Mouse (Mus musculus) mouse trophoblast stem cell (cell line): ENCODE results near the gene Bcl7c.
"Not testable (repeated sequence)": the region's sequence is repeated elsewhere in the genome, so short reads cannot be mapped to it uniquely, and the experiment has no call there.

ENCODE experiments used
- in situ Hi-C, 2 experiments: fragments of 300-500 bp; cut with MseI, MboI; formaldehyde crosslinking; loops; 2 replicates in 1 of 2; 3 replicates in 1 of 2; pipeline ENCODE4 v1.15.1; 2025

The Bcl7c gene

DNA sequence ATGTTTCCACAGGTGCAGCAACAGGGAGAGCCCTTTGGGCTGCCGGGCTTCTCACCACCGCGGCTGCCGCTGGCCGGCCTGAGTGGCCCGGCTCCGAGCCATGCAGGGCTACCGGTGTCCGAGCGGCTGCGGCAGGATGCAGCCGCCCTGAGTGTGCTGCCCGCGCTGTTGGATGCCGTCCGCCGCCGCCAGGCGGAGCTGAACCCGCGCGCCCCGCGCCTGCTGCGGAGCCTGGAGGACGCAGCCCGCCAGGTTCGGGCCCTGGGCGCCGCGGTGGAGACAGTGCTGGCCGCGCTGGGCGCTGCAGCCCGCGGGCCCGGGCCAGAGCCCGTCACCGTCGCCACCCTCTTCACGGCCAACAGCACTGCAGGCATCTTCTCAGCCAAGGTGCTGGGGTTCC, 8.3 kb upstream of the Bcl7c start:
- in situ Hi-C loops, result no loop called here

DNA sequence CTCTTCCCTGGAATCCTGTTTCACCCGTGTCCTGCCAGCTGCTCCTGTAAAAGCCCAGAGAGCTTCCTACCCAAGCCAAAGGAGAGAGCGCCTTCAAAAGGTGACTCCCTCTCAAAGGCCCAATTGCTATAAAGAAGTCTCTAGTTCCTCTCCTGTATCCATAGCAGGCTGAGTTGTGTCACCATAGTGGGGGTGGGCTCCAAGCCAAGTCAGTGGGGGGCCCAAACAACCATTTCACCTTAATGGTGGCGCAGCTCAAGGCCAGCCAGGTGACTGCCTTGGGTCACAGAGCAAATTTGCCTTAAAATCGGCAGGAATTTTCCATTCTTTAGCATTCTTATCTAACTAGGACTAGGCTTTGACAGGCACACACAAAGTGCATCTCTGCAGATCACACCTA, 6.1 kb upstream of the Bcl7c start:
- in situ Hi-C loops, result no loop called here

DNA sequence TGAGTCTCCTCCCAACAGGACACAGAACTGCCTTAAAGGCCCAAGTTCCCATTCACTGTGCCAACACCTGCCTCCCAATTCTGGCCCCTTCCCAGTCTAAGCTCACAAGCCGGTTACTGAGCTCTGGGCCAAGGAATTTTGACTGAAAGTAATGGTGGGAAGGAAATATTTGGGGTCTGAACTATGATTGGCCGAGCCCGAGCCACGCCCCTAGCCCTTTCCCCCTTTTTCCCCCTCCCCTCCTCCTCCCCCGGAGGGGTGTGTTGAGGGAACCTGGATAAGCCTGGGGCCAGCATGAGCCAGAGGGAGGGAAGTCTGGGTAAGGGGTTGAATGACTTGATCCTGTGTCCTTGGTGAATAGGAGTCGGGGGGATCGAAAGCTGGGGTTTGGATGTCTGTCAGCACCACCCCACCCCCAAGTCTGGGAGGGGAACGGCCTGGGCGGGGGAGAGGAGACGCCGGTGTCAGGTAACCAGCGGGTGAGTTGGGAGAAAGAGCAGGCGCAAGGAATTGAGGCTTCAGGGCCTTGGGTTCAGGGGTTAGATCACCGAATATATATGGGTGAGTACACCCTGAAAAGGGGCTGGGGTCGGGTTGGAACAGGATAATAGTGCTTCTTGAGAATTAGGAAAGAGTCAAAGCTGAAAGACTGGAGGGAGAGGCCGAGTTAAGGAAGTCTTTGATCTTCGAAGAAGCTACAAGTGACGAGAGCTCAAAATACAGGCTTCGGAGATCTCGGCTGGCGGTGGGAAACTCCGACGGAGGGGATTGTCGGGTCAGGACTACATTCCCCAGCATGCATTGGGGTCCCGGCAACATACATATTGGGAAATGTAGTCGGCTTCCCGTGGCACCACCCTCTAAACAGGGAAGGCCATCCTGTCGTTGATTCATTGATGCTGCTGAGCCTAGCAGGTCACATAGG, 4.0 kb upstream of the Bcl7c start, which contains the start of gene Ctf1:
Gene Ctf1, plus strand, starts transcription at position 276 of the 925 bp plus-strand sequence.
- in situ Hi-C loops, result no loop called here

DNA sequence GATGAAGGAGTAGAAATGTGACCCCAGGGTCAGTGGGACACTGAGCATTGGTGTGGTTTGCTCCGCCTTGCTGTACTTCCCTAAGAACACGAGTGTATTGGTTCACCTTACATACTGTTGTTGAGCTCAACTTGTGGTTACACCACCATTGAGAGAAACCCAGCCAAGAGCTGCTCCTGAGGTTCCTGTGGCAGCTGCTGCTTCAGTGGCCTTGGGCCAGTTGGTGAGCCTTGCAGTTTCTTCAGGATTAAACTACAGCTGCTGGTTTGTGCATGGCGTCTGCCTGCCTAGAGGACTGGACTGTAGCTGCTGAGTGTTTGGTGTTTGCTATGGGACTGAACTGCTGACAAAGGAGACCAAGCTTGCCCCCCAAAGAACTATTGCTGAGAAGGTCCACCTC, 2.7 kb upstream of the Bcl7c start:
- in situ Hi-C loops, result no loop called here

DNA sequence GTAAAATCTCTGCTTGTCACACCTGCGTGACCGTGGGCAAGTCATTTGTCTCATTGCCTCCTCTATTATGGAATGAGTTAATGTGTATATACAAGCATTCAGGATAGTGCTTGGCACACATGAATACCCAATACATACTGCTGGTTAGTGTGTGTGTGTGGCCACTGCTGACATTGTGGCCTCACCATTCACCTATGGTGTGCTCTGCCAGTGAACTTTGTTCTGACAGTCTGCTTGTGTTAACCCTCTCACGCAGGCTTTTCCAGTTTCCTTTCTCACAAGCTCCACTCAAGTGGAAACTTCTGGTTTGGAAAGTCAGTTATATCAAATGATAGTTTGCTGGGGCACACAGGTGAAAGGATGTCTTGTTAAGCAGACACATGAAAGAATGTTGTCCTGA, 2.3 kb upstream of the Bcl7c start:
- in situ Hi-C loops, result no loop called here

DNA sequence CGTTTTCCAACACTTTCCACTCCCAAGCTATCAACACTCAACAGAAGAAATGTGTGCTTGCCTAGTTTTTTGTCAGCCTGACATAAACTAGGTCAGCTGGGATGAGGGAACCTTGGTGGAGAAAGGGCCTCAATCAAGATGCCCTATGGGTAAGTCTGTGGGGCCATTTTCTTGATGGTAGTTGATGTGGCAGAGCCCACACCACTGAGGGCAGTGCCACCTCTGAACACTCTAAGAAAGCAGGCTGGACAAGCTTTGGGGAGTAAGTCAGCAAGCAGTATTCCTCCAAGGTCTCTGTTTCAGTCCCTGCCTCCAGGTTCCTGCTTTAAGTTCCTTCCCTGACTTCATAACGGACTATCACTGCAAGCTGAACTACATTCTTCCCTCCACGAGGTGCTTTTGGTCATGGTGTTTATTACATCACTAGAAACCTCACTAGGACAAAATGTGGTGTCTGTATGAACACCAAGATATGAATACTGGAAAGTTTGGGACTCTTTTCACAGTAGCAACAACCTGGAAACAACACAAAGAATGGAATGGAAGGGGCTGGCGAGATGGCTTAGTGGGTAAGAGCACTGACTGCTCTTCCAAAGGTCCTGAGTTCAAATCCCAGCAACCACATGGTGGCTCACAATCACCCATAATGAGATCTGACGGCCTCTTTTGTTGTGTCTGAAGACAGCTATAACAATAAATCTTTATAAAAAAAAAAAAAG, 687 bp upstream of the Bcl7c start:
- in situ Hi-C loops, result no loop called here

DNA sequence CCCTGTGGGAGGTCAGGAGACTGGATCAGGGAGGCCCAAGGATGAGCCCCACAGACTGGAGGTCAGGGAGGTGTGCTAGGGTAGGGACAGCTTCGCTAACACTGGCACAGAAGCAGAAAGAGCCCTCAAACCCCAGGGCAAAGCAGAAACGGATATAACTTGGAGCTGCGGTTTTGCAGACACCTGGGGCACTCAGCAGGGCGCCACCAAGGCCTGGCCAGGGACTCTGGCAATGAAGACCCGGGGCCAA, 851 bp downstream of the Bcl7c start:
- in situ Hi-C loops, result no loop called here

DNA sequence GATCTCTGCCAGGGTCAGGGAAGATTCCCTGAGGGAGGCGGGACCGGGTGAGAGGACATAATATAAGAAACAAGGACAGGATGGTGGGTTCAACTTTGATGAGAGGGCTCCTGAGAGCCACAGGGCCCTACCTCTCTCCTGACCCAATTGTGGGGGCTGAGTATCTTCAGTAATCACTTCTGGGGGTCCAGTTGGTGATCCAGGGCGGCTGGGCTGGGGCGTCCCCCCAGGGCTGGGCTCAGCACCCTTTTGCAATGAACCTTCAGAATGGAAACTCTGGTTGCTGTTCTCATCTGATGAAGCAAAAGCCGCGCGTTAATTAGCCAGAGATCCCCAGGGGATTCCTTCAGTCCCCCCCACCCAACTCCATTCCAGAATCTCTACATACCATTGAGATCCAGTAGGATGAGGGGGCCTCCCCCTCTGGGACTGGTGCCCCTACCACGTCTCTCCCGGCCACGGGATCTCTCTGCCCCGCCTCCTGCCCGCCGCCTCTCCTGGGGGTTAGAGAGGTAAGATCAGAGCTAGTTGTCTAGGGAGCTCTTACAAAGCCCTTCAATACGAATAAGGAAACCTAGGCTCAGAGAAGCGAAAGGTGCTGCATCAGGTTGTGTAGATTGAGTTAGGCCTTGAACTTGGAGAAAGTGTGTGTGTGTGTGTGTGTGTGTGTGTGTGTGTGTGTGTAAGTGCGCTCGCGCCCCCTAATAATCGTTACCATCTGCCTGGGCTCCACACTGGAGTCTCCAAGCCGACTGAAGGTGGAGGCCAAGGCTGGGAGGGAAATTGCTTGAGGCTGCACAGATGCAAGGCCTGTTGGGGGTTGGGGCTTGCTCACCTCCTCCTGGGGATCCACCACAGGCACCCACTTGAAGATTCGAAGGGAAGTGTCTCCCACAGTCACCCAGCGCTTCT, 1.4 kb downstream of the Bcl7c start:
- in situ Hi-C loops, result no loop called here

DNA sequence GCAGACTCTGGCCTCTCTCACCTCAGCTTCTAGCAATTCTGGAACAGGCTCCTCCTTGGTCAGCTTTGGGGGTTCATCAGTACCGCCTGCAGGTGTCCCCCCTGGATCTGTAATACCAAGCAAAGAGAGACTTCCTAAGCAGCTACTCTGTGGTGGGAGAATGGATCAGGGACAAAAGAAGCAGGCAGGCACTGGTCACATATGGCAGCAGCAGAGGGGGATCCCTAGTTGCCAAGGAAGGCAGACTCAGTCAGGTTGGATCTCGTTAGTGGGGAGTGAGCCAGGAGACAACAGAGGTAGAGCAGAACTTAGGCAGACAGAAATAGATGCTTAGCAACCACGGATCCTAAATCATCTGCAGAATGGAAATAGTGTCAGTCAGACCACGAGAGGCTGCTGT, 3.0 kb downstream of the Bcl7c start:
- in situ Hi-C loops, result no loop called here

DNA sequence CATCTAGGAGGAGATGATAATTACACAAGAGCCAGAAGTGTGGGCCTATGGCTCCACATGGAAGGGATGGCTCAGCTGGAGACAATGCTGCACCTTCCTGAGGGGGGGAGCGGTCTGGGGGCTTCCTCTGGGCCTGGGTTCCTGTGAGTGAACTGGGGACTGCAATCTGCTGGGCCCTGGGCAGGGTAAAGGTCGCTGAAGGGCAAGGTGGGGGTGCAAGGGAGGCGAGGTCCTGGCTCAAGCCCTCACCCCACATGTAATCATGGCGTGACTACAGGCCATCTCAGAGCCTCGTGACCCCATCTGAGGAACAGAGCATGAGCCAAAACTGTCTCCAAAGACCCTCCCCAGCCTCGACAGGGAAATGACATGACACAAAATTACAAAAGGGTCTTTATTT, 4.1 kb downstream of the Bcl7c start:
- in situ Hi-C loops, result no loop called here

DNA sequence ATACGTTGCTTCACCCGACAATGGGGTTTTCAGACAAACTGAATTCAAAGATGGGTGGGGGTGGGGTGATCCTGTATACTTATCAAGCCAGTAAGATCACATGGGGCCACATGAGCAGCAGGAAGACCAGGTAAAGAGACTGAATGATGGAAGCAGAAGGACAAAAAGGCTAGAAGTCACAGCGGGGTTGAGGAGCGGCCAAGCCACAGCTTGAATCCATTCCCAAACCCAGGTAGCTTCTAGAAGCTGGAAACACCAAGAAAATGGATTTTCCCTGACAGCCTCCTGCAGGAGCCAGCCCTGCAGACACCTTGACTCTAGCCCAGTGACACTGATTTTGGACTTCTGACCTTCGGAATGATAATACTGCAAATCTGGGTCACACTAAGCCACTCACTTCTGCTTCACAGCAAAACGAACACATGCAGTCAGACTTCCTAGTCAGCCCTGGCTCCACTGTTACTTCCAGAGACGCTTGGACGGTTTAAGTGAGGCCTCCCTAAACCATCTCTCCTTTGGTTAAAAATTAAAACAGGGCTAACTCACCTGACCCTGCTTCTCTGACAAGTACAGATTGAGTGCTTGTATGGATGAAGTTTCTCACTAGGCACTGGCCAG, 5.1 kb downstream of the Bcl7c start:
- in situ Hi-C loops, result no loop called here

DNA sequence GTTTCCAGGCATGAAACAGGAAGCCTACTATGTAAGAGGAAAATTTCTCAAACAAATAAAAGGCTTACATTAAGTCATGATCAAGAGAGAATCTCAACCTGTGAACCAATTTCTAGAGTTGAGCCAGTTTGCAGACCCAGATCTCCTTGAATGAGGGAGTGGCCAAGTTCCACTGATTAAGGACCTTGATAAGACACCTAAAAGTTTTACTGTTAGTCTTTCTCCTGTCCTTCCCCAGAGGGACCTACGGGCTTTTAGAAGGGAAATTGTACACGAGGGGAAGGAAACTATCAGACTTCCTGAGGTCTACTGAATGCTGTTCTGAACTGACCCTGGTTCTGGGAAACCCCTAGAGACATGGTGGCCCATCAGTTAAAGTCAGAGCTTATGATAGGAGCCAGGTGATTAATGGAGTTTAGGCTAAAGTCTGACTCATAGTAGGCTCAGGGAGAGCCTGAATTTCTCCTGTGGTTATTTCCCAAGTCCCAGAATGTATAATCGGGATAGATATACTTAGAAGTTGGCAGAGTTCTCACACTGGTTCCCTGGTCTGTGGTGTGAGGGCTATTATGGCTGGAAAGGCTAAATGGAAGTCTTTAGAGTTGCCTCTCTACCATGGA, 7.9 kb downstream of the Bcl7c start:
- in situ Hi-C loops, result no loop called here

DNA sequence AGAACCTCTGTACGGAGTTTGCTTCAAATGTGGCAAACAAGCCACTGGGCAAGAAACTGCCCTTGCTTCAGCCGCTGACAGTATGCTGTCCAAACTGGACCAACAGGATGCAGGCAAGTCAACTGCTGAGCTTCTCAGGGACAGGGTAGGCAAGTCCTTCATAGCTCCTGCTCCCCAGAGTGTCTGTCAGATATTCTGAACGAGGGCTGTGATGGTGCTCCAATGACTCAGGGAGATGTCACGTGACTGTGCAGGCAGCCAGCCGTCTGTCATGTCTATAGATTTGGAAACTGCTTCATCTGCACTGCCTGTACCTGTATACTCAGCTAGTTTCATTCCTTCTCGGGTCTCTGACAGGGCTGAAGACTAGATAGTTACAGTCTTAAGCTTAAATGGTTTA, 9.7 kb downstream of the Bcl7c start:
- in situ Hi-C loops, result no loop called here

DNA sequence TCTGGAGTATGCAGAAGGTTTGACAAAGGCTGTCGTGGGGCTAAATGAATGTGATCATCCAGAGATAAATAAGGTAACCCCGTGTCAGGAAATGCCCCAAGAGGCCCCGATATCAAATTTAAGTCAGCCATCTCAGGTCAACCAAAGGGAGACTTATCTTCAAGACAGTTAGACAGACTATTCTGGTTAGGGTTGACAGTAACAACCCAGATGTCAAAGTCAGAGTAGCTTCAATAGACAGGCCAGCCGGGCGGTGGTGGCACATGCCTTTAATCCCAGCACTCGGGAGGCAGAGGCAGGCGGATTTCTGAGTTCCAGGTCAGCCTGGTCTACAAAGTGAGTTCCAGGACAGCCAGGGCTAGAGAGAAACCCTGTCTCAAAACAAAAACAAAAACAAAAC, 15.0 kb downstream of the Bcl7c start:
- in situ Hi-C loops, result not testable (repeated sequence)

DNA sequence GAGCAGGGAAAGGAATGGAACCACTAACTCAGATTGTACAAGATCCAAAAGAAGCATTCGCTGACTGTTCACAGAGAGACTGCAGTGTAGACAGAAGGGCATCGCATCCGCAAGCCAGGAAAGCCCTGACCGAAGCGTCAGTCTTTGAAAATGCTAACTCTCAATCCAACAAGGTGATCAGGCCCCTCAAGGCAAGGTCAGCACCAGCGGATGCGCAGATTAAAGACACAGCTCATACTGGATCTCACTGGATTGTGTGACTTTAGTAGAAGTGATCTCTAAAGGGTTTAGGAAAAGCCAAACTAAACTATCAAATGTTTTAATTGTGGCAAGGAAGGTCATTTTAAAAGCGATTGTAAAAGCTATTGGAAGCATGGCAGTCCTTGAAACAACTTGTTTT, 15.4 kb downstream of the Bcl7c start:
- in situ Hi-C loops, result no loop called here

DNA sequence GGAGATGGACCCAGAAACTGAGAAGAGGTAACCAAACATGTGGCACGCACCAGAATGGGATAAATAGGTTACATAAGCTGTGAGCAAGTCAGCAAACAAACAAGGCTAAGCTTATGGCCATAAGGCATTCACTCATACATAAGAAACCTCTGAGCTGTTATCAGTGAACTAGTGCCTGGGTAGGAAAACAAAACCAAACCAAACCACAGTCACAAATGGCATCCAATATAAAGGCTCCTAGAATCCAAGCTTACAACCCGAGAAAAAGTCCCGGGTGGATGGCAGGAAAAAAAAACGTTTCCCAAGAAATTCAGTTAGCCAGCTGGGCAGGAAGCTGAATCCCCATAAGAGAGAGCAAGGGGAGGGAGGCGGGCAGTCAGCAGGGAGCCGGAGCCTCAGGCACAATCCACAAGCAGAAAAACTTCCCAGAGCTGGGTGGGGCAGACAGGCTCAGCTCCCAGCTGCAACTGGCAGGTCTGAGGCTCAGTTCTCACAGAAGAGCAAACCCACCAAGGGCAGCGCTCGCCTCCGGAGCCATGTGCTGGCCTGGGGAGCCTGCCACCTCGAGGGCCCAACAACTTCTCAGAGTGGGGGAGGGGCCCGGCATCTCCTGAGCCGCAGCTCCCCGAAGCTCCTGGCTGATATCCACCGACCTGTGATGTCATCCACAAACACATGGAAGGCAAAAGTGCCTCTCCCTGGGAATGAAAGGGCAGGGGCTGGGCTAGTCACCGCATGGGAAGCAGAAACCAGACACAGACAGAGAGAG, 17.3 kb downstream of the Bcl7c start:
- in situ Hi-C loops, result no loop called here

DNA sequence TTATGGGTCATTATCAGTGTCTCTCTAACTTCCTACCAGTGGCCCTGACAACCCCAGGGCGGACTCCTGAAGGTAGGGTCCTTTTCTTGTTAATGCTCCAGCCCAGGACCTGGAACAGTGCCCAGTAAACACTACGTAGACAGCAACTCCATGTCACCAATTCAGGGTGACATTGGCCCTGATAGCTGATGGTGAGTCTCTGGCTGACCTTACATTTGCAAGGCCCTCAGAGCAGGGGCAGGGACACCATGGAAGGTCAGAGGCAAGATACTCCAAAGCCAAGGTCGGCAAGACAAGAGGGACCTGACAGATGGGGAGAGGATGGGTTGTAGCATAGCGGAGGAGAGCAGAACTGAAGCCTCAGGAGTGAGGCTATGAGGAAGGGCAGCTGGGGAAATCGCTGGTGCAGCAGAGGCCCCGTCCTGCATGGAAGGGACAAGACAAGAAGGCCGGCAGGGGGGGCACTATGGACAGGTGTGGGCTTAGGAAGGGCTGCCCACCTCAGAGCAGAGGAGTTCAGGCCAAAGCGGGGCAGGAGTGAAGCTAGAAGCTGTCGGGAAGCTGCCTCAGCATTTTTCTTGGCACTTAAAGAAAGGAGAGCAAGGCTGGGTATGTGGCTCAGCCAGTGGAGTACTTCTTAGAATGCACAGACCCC, 19.0 kb downstream of the Bcl7c start:
- in situ Hi-C loops, result no loop called here

DNA sequence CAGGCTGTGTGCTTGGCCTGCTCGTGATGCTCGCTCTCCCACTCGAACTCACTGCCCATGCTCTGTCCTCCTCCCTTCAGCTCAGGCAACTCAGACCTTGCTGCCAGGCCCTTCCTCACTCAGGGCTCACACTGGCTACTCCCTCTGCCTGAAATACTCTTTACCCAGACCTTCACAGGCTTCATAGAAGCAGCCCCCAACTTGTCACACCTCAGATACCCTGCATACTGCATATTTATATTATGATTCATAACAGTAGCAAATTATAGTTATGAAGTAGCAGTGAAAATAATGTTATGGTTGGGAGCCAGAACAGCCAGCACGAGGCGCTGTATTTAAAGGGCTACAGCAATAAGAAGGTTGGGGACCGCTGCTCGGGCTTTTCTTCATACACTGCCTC, 19.8 kb downstream of the Bcl7c start:
- in situ Hi-C loops, result no loop called here

DNA sequence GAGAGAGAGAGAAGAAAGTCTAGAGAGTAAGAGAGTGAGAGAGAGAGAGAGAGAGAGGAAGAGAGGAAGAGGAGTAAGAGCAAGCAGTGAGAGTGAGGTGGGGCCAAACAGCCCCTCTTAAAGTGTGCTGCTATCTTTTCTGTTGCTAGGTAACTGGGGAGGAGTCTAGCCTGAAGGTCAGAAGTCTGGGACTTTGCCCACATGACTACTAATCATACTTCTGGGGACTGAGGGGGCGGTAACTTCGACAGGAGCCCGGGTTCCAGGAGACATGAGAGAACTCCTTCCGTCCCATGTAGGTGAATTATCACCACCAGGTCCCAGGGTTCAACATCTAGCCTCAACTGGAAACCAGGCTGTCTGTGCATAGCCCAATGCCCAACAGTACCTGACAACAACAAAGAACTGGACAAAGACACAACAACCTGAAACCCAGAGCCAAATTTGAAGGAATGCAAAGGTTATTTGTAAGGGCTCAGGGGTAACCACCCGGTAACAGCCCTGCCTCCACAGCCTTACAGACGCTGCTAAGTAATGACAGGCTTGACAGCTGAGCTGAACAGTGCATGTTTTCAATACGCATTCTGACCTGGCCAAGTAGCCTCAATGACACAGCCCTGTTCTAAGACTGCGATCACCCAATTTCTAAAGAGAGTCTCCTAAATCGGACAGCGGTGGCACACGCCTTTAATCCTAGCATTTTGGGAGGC, 21.8 kb downstream of the Bcl7c start:
- in situ Hi-C loops, result no loop called here
